Mouse (Mus musculus) cortical plate, adult 2 months (tissue): ENCODE measurements around the gene Emp1. TPM values are rescaled to one million over a fixed set of nuclear protein-coding genes. Genes with fewer than 3 reads are reported as not detected.

Experiments
- H3K27ac ChIP-seq: fragments of 200-500 bp; 2 replicates; pipeline ENCODE4 v1.5.1; 2012; ENCODE audit warnings: low read length, control low read depth, inconsistent platforms; ENCODE audit not compliant: insufficient read depth
- H3K4me1 ChIP-seq: fragments of 200-500 bp; 2 replicates; pipeline ENCODE4 v1.6.1; 2011; ENCODE audit warnings: low read length; ENCODE audit not compliant: control insufficient read depth, insufficient read depth
- H3K4me3 ChIP-seq: fragments of 200-500 bp; 2 replicates; pipeline ENCODE4 v1.5.1; 2011; ENCODE audit warnings: mild to moderate bottlenecking, low read length, control low read depth; ENCODE audit not compliant: insufficient read depth
- CTCF ChIP-seq: fragments of 200-500 bp; IDR thresholded peaks from 2 replicates; pipeline ENCODE4 v1.5.1; 2011; ENCODE audit warnings: mild to moderate bottlenecking, control low read depth, low read length; ENCODE audit not compliant: insufficient read depth; ENCODE audit errors: extremely low read depth
- POLR2A ChIP-seq: fragments of 200-500 bp; IDR thresholded peaks from 2 replicates; pipeline ENCODE4 v1.6.1; 2011; ENCODE audit warnings: mild to moderate bottlenecking, low read length, control low read depth; ENCODE audit not compliant: insufficient read depth; ENCODE audit errors: extremely low read depth
- polyA plus RNA-seq: library from polyadenylated mRNA; depleted of rRNA; stranded (reverse); fragments of >200 nt; gene quantifications from 2 replicates; pipeline ENCODE4 v1.2.3, GENCODE M21; 2012; rRNA removed

Emp1 gene
- polyA plus RNA-seq, 1 experiment = 1.7 TPM

- H3K4me3 ChIP-seq = no peak overlapping the region
- TF ChIP-seq POLR2A (no peak), CTCF (peak; percentile 59)
- no peak overlapping the region for H3K27ac ChIP-seq
- no peaks in the 10 kb centered on the region; the same call in 1 of the 2 replicates for H3K4me1 ChIP-seq
These were observed 38.0 kb downstream of the Emp1 start for GRCm38 (mm10) chr6:135400306-135400705.

- H3K27ac ChIP-seq = no peak overlapping the region
- H3K4me3 ChIP-seq = no peak overlapping the region
These were observed 42.7 kb downstream of the Emp1 start for GRCm38 (mm10) chr6:135405093-135405492.

GRCm38 (mm10) chr6:135407323-135407722, 45.0 kb downstream of the Emp1 start:
- H3K4me1 ChIP-seq = no peaks in the 10 kb centered on the region
- no peak overlapping the region for H3K27ac ChIP-seq
- no peak for TF ChIP-seq POLR2A
- no peak for TF ChIP-seq CTCF
- no peak overlapping the region for H3K4me3 ChIP-seq

More at GRCm38 (mm10) chr6:135405093-135405492, 42.7 kb downstream of the Emp1 start:
- no peaks in the 10 kb centered on the region for H3K4me1 ChIP-seq
- TF ChIP-seq POLR2A = no peak
- TF ChIP-seq CTCF = no peak

- Histone ChIP-seq H3K4me3 (no peak overlapping the region), H3K27ac (no peak overlapping the region), H3K4me1 (no peaks in the 10 kb centered on the region)
- TF ChIP-seq POLR2A (no peak), CTCF (no peak)
These were observed 49.5 kb downstream of the Emp1 start for GRCm38 (mm10) chr6:135411712-135412319.

- no peak overlapping the region for H3K27ac ChIP-seq
- no peak for TF ChIP-seq POLR2A
- no peak for TF ChIP-seq CTCF
- no peak overlapping the region for H3K4me3 ChIP-seq
- no peaks in the 10 kb centered on the region for H3K4me1 ChIP-seq
These were observed 50.3 kb downstream of the Emp1 start for GRCm38 (mm10) chr6:135412649-135413048.

- Histone ChIP-seq H3K27ac (no peak overlapping the region), H3K4me3 (no peak overlapping the region), H3K4me1 (no peaks in the 10 kb centered on the region)
- TF ChIP-seq POLR2A = no peak
- TF ChIP-seq CTCF = peak; percentile 99
These were observed 55.1 kb downstream of the Emp1 start for GRCm38 (mm10) chr6:135417459-135417858.

DNA sequence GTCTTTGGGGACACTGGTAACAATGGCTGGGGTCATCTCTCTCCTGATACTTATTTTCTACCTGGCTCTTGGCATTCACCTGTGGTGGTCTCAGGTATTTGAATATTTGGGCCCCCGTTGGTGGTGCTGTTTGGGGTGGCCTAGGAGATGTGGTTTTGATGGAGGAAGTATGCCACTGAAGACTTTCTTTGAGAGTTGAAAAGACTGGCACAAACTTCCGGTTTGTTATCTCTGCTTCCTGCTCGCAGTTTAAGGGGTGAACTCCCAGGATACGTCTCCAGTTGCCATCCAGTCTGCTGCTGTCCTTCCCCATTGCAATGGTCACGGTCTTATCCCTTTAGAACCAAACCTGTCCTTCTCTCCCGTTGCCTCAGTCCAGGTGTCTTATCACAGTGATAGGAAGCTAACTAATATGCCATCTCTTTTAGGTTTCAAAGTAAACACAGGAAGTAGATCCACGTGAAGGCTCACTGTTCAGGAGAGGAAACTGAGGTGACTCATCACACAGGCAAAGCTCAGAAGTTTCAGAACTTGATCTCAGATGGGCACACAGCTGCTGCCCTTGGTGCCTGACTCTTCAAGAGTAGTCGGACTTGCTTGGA, 56.0 kb downstream of the Emp1 start:
- no peak overlapping the region for H3K4me3 ChIP-seq
- H3K4me1 ChIP-seq = no peaks in the 10 kb centered on the region
- H3K27ac ChIP-seq = no peak overlapping the region
- TF ChIP-seq CTCF = no peak
- TF ChIP-seq POLR2A = no peak

DNA sequence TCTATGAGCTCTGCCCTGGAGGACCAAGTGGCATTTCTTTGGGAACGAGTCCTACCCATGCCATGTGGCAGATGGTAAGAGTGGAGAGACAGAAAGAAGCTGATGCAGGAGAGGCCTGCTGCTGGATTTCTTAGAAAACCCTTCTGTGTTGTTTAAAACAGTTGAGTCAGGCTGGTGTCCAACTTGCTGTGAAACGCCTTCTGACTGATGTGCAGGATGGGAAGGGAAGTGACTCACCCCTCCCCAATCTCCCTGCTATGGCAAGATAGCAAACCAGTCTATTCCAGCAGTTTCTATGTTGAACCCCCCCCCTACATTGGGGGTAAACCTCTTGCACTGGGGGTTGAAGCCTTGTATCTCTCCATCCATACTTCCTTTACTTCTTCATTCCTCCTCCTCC, 65.9 kb downstream of the Emp1 start:
- Histone ChIP-seq H3K4me1 (no peaks in the 10 kb centered on the region), H3K4me3 (no peak overlapping the region), H3K27ac (no peak overlapping the region)
- TF ChIP-seq POLR2A = no peak
- no peak for TF ChIP-seq CTCF

- Histone ChIP-seq H3K4me3 (no peak overlapping the region), H3K4me1 (no peaks in the 10 kb centered on the region), H3K27ac (no peak overlapping the region)
- TF ChIP-seq CTCF (no peak), POLR2A (no peak)
These were observed 67.0 kb downstream of the Emp1 start for GRCm38 (mm10) chr6:135429268-135429909.

DNA sequence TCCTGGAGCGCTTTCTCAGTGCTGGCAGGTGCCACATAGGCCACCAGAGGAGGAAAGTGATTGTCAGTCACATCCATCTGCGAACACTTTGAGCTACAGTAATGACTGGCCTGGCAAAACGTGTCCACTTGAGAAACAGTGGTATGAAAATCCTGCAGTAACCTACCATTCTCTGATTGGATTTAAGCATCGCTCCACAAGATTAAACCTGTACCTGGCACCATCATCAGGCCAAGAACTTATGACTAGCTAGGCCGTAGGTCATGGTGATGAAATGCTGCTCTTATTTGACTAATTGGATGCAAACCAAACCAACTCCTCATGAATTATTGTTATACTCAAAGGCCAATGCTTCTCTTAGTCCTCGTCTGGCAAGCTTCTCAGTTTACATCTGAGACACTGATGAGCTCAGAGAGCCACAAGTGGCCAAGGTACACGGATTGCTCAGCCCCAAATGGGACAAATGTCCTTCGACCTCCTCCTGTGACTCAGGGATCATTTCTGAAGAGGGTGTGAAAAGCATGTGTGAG, 68.2 kb downstream of the Emp1 start:
- TF ChIP-seq CTCF = no peak
- no peak for TF ChIP-seq POLR2A
- no peaks in the 10 kb centered on the region for H3K4me1 ChIP-seq
- H3K4me3 ChIP-seq = no peak overlapping the region

More for the DNA sequence above, 68.2 kb downstream of the Emp1 start:
- H3K27ac ChIP-seq = no peak overlapping the region

Other genes starting within 250 kb of the Emp1 start
- gene Gprc5d, start 244.3 kb upstream of the Emp1 start, polyA plus RNA-seq = 0.42 and 0.61 TPM in 2 replicates
- 158 and 167 TPM in 2 replicates for gene Fam234b, start 164.6 kb upstream of the Emp1 start, polyA plus RNA-seq
- 40.2 and 48.6 TPM in 2 replicates for gene Hebp1, start 164.5 kb upstream of the Emp1 start, polyA plus RNA-seq
- 0.15 and 0.55 TPM in 2 replicates for gene Gsg1, start 108.2 kb upstream of the Emp1 start, polyA plus RNA-seq
- gene Pbp2, start 52.1 kb upstream of the Emp1 start, polyA plus RNA-seq = 0.85 and 0.96 TPM in 2 replicates